Mouse (Mus musculus) R1 (cell line): ENCODE measurements around the gene Gas6.

ENCODE experiments used
- DNase-seq: peaks from one replicate; pipeline ENCODE4 v3.0.0-alpha.2; 2018; ENCODE audit warnings: low read depth, low spot score

The Gas6 gene

DNA sequence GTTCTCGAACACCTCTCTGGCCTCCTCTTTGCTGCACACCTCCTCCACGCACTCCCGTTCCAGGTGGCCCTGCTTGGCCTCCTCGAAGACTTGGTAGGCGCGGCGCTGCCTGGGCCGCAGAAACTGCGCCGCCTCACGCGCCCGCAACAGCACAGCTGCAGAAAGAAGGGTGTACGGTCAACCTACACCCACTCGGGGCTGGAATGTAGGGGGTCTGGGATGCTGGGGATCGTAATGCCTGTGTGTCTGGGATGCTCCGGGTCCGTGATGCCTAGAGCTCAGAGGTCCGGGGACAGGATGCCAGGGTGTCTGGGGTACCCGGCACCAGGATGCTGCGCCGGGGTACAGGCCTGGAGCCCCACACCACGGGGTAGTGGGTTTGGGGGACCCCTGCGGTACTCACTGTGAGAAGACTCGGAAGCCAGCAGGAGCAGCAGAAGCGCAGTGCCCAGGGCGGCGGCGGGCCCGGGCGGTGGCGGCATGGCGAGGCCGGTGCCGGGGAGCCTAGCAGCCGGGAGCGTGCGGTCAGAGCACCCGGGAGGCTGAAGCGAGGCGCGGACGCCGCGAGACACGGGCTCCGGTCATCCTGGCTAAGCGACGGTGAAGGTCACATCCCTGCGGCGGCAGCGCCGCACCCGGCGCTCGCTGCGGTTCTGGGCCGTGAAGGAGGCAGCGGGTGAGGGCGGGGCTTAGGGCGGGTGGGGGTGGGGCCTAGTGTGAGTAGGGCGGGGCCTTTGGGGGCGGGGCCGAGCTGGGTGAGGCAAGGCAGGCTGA, at the start of gene Gas6:
Gene Gas6 (minus strand): TSS at position 633 of the 774 bp plus-strand sequence.
- peak; percentile 54 for DNase-seq

- peak; percentile 75 for DNase-seq
Measured at GRCm38 (mm10) chr8:13541526-13541925, 47.2 kb upstream of the Gas6 start.

DNA sequence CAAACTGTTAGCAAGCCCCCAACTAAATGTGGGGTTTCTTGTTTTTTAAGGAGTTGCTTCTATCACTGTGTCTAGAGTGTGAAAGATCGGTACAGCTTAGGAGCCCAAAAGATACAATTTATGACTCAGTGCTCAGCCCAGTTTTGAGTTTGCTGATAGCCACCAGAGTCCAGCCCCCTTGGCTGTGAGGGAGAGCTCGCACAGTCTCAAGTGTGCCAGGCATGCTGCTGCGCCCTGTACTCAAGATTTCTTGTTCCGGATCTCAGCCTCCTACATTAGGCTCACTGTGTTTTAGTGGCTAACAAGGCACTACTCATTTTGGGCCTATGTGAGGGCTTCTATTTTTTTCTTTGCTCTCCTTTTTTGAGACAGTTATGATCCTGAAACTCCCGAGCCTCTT, 45.8 kb upstream of the Gas6 start:
- DNase-seq: no peak

GRCm38 (mm10) chr8:13538821-13539220, 44.5 kb upstream of the Gas6 start:
- DNase-seq: peak; percentile 18

GRCm38 (mm10) chr8:13537102-13537501, 42.8 kb upstream of the Gas6 start:
- DNase-seq: peak; percentile 54

GRCm38 (mm10) chr8:13533123-13533522, 38.8 kb upstream of the Gas6 start:
- no peak for DNase-seq

DNA sequence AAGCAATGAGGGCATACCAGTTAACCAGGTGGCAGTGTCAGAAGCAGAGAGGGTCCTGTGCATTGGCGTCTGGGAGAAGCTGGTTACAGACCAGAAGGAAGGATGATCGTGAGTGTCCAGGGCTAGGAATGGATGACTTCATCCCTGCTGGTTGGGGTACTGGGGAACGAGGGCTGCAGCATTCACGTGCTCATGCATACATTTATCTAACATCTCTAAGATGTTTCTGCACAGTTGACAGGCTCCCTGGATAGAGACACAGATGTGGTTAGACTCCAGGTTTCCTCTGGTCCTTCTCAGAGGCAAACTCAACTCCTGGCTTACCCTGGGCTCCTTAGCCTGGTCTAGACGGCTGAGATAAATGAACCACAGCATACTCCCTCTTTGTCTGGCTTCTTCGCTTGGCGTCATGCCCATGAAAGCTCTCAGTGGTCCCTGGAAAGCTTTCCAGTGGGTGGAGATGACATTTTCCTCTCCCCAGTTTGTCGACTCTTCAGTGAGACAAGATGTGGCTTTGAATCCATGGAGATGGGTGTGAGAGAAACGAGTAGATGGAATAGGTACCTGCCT, 37.4 kb upstream of the Gas6 start:
- no peak for DNase-seq

GRCm38 (mm10) chr8:13530941-13531340, 36.7 kb upstream of the Gas6 start:
- DNase-seq: no peak

DNA sequence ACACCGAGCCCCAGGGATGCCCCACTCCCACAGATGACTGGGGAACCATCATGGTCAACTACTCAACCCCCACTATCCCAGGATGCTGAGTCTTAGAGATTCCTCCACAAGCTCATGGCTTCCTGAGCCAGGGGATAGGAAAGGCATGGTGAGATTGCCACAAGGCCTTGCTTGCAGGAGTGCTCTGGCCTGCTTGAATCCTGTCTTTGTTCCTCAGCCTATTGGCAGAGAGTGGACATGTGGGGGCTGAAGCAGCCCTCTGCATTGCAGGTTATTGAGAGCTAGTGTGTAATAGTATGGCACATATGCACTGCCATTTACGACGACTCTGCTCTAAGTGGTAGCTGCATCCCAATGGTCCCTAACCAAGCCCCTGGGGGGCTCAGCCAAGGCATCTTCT, 36.1 kb upstream of the Gas6 start:
- DNase-seq: no peak

DNA sequence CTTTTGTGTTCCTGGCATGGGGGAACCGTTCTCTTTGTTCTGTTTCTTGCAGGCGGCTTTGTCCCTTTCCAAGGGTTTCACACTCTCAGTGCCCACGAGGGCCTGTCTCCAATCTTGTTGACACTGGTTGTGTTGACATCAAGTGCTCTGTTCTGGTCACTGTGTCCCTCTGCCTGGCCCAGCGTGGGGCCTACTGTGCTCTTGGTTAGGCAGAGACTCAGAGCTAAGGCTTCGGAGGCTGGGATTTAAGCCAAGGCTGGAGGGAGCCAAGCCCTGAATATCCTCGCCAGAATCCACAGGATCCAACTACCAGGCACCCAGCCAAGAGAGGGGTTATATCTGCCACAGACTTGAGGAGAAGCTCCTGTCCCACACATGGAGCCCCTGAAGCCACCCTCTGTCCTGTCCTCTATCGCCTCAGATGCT, 35.6 kb upstream of the Gas6 start:
- DNase-seq: no peak

GRCm38 (mm10) chr8:13529011-13529840, 34.9 kb upstream of the Gas6 start:
- no peak for DNase-seq

GRCm38 (mm10) chr8:13521392-13521791, 27.1 kb upstream of the Gas6 start:
- no peak for DNase-seq

- DNase-seq: no peak
Measured at GRCm38 (mm10) chr8:13520349-13520748, 26.1 kb upstream of the Gas6 start.

DNA sequence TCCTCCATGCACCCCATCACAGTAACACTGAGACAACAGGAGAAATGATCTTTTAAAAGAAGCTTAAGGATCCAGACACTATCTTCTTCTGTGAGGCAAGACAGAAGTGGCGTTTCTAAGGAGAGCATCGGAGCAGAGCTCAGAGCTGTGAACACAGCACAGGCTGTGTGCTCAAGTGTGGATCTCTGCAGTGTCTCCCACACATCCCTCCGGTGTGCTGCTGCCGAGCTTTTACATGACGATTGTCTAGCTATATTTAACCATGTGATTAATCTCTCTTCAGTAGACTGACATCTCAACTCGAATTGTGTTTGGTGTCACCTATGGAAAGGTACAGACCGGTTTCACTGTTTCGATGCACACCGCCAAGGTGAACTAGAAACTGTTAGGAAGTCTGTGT, 25.2 kb upstream of the Gas6 start:
- no peak for DNase-seq

DNA sequence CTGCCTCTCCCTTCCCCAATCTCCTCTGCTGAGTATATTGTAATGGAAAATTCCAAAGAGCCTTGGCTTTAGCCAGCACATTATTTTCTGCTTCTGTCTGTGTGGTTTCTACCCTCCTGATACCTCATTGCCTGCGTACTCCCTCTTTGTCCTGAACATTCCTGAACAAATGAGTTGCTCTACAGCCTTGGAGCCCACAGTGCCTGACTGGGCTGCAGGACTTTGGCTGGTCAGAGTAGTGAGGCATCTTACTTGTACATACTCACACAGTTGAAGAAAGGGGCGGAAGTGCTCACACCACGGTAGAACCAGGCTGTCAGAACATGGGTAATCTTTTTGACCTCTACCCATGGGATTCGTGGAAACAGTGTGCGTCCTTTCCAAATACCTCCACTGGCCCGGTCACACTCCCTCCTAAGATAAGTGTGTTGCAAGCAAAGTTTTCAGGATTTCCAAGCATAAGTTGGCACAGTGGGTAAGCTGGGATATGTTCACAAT, 23.0 kb upstream of the Gas6 start:
- DNase-seq: no peak

DNA sequence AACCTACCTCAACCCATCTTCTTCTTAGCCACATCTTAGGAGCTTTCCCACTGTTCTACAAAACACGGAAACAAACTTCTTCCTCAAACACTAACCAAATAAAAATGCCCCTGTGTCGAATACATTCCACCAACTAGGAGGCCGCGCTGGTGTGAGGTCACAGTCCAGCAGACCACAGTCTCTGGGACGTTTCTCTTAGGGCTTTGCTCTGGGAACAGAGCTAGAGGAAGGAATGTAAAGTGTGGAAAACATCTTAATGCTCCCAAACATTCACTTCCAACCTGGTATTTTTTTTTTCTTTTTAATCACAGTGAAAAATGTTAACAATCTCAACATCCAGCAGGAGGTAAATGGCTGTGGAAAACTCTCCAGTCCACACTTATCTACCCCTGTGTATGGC, 22.4 kb upstream of the Gas6 start:
- no peak for DNase-seq

- DNase-seq: no peak
Measured at GRCm38 (mm10) chr8:13516011-13516442, 21.7 kb upstream of the Gas6 start.

- no peak for DNase-seq
Measured at GRCm38 (mm10) chr8:13513556-13514370, 19.5 kb upstream of the Gas6 start.

DNA sequence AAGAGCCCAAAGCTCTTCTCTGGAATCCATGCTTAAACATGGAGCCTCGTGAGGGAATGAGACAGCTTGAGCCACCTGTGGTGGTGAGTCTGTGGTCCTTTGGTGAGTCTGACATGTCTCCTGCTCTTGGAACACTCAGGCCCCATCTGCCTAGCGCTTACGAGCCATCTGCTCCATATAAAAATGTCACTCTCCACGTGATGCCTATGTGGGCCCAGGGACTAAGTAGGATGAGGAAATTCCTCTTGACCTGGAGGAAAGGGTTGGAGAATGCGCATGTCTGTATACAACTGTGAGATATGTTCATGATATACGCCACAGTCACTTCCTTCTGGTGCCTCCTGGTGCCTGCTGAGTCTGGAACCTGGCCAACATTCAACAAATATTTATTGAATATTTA, 18.4 kb upstream of the Gas6 start:
- DNase-seq: no peak

GRCm38 (mm10) chr8:13512016-13512415, 17.7 kb upstream of the Gas6 start:
- no peak for DNase-seq

DNA sequence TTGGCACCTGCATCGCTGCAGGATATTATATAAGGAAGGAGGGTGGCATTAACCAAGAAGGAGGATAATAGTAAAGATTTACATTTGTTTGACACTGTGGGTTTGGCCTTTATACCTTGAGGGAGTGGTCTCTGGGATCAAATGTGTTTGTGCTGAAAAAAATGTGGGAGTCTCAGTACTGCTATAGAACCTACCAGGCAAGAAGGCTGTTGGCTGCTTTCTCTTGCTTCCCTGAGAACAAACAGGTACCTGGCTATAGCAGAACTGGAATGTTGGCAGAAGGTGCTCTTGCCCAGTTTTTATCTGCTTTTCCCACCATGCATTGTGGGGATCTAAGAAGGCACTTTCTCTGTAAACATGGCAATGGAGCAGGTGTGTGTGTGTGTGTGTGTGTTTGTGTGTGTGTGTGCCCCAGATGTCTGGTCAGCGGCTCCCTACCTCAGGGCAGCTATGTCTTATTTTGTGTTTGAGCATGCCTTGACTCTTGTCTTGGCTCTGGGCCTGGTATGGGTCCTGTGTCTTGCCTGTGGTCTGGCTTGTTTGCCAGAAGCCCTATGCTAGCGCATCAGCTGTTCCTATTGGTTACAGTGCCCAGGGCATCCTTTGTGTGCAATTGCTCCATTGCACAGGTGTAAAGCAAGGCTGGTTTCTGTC, 13.1 kb upstream of the Gas6 start:
- DNase-seq: no peak
